Mouse (Mus musculus) heart, embryonic 16.5 days (tissue): ENCODE results near the gene Zfp217. TPM values are rescaled to one million over a fixed set of nuclear protein-coding genes. Genes with fewer than 3 reads are reported as not detected.
A peak's percentile ranks its signal among the peaks of the same experiment; 100 is the strongest.
"Not testable (repeated sequence)": the region's sequence is repeated elsewhere in the genome, so short reads cannot be mapped to it uniquely, and the experiment has no call there.

Experiments
- ATAC-seq: fragments of 200-750 bp; cut with Nextera tagmentation; replicated peaks from 2 replicates; pipeline ENCODE4 v1.8.0; 2017; ENCODE audit warnings: moderate number of reproducible peaks; ENCODE audit not compliant: insufficient read depth, low FRiP score; ENCODE audit errors: extremely low read depth
- H3K27ac ChIP-seq: fragments of 300-500 bp; sonication (generic); 2 replicates; pipeline ENCODE4 v1.5.1; 2014; ENCODE audit warnings: mild to moderate bottlenecking, low read length, control low read depth, moderate library complexity
- H3K27me3 ChIP-seq: fragments of 300-500 bp; sonication (generic); 2 replicates; pipeline ENCODE4 v1.6.1; 2014; ENCODE audit warnings: low read length, mixed read lengths; ENCODE audit not compliant: control insufficient read depth, insufficient read depth
- H3K36me3 ChIP-seq: fragments of 300-500 bp; sonication (generic); 2 replicates; pipeline ENCODE4 v1.6.1; 2014; ENCODE audit not compliant: control insufficient read depth, insufficient read depth
- H3K4me1 ChIP-seq: fragments of 300-500 bp; sonication (generic); 2 replicates; pipeline ENCODE4 v1.6.1; 2014; ENCODE audit warnings: low read length, mixed read lengths; ENCODE audit not compliant: control insufficient read depth, insufficient read depth
- H3K4me2 ChIP-seq: fragments of 300-500 bp; sonication (generic); 2 replicates; pipeline ENCODE4 v1.6.1; 2014; ENCODE audit warnings: low read depth, mild to moderate bottlenecking, control low read depth, low read length
- H3K4me3 ChIP-seq: fragments of 300-500 bp; sonication (generic); 2 replicates; pipeline ENCODE4 v1.5.1; 2014; ENCODE audit warnings: mild to moderate bottlenecking, control low read depth, low read length
- H3K9ac ChIP-seq: fragments of 300-500 bp; sonication (generic); 2 replicates; pipeline ENCODE4 v1.6.1; 2014; ENCODE audit warnings: low read length, control low read depth
- H3K9me3 ChIP-seq: fragments of 300-500 bp; sonication (generic); replicated peaks from 2 replicates; pipeline ENCODE4 v1.6.1; 2016; ENCODE audit warnings: low read length; ENCODE audit not compliant: control insufficient read depth
- WGBS: fragments of 180-500 bp; shearing (Covaris S2); extraction: QIAGEN DNeasy Blood & Tissue Kit; methylation state at CpG from one replicate; pipeline ENCODE4 v1.1.7; 2014; 5-methylcytosine and 5-hydroxymethylcytosine counted together
- polyA plus RNA-seq: library from polyadenylated mRNA; unstranded; fragments of >200 nt; fragmentation: Nextera tagmentation; extraction: Ambion mirVana; gene quantifications from 2 replicates; pipeline ENCODE4 v1.2.1, GENCODE M21; 2015

Zfp217 gene
- polyA plus RNA-seq, 1 experiment from 2014 or later = 3.6 TPM

DNA sequence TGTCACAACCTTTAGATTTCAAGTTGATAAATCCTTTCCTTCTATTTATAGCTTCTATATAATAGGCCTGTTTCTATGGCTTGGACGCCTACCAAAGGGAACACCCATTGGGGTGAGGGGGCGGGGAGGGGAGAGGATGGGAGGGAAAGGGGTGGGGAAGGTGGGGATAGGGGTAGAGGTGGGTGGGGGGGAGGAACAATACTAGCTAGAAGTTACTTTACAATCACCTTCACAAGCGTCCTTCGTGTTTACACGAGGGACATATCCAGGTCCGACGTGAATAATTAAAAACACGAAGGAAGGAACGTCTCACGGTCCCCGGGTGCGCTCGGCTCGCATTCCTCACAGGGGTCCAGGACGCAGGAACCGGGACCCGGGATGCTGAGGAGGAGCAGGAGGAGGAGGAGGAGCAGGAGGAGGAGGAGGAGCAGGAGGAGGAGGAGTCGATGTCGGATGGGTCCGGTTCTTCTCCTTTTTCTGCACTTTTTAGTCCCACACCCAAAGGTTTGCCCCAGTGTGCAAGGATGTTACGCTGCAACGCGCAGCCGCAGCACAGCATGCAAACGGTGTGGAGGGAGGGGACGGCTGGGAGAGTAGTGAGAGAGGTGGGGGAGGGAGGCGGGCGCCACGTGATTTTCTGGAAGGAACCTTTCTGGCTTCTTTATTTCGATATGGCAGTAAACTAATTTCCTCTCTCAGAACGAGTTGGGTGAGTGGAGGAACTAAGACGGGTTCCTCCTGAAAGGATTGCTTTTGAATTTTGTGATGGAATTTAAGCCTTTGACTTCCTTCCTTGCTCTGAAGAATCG lies 36.5 kb upstream of the Zfp217 start:
- H3K9ac ChIP-seq = peak overlapping the region; percentile 72
- H3K36me3 ChIP-seq = no peaks in the 10 kb centered on the region
- H3K4me2 ChIP-seq = peak overlapping the region; percentile 71
- H3K4me3 ChIP-seq = peak overlapping the region; percentile 56
- H3K27me3 ChIP-seq = no peaks in the 10 kb centered on the region
- under 1% methylated on average over 33 of the region's 33 CpGs for WGBS
- peak overlapping the region; percentile 69 for H3K27ac ChIP-seq
- peak; percentile 93 for ATAC-seq
- H3K9me3 ChIP-seq = no peaks in the 10 kb centered on the region
- peaks cover 10% of the 10 kb centered on the region for H3K4me1 ChIP-seq

DNA sequence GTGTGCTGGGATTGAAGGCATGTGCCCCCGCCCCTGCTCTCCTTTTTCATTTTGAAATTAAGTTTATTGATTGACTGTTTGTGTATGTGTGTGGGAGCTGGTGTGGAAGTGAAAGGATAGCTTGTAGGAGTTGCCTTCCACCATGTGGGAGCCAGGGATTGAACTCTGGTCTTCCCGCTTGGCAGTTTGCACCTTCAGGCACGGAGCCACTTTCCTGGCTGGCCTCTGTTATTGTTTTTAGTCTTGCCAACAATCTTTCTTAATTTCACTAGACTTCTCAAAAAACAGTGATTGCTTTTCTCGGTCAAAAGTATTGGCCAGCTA lies 35.9 kb upstream of the Zfp217 start:
- WGBS = 69% methylated on average over 4 of the region's 4 CpGs
- no peaks in the 10 kb centered on the region for H3K36me3 ChIP-seq
- H3K4me2 ChIP-seq = peak overlapping the region; percentile 71
- peaks cover 10% of the 10 kb centered on the region for H3K4me1 ChIP-seq
- no peak for ATAC-seq
- H3K9me3 ChIP-seq = no peaks in the 10 kb centered on the region
- no peaks in the 10 kb centered on the region for H3K27me3 ChIP-seq
- H3K27ac ChIP-seq = peak overlapping the region; percentile 69
- H3K9ac ChIP-seq = no peak overlapping the region; the same call in 1 of the 2 replicates
- peak overlapping the region; percentile 56 for H3K4me3 ChIP-seq

DNA sequence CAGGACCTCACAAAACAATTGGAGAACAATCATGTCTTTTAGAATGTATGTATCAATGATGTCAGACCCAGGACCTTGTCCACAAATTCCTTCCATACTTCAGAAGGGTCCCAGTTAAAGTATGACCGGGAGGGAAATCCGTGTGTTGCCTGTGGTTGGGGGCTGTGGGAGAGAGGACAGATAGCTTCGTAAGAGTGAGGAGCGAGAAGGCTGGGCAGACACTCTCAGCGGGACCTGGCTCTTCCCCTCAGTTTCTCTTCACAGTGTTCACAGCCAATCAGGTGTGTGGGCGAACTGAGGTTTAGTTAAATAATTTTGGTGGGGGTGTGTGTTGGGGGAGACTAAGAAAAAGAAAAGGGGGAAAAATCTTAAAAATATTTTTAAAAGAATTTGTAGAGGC lies 34.0 kb upstream of the Zfp217 start:
- no peak for ATAC-seq
- Histone ChIP-seq H3K9ac (no peak overlapping the region), H3K27me3 (no peaks in the 10 kb centered on the region), H3K4me1 (peaks cover 21% of the 10 kb centered on the region), H3K4me3 (no peak overlapping the region), H3K36me3 (no peaks in the 10 kb centered on the region), H3K9me3 (no peaks in the 10 kb centered on the region), H3K27ac (no peak overlapping the region), H3K4me2 (no peak overlapping the region)
- WGBS = 75% methylated on average over 6 of the region's 6 CpGs

DNA sequence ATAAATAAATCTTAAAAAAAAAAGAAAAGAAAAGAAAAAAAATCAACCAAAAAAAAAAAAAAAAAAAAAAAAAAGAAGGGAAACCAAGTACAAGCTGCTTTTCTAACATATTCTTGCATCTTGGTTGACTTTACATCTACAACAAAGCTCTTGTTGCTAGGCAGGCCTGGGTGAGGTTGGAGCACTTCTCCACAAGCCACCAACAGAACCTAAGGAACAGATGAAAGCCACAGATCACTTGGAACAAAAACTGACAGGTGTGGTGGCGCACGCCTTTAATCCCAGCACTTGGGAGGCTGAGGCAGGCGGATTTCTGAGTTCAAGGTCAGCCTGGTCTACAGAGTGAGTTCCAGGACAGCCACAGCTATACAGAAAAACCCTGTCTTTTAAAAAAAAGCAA lies 32.9 kb upstream of the Zfp217 start:
- H3K4me3 ChIP-seq, H3K4me2 ChIP-seq, H3K27ac ChIP-seq, H3K27me3 ChIP-seq, H3K36me3 ChIP-seq, ATAC-seq, H3K9ac ChIP-seq, H3K9me3 ChIP-seq: not testable (repeated sequence)
- WGBS = 91% methylated on average over 3 of the region's 3 CpGs
- peaks cover 27% of the 10 kb centered on the region for H3K4me1 ChIP-seq

DNA sequence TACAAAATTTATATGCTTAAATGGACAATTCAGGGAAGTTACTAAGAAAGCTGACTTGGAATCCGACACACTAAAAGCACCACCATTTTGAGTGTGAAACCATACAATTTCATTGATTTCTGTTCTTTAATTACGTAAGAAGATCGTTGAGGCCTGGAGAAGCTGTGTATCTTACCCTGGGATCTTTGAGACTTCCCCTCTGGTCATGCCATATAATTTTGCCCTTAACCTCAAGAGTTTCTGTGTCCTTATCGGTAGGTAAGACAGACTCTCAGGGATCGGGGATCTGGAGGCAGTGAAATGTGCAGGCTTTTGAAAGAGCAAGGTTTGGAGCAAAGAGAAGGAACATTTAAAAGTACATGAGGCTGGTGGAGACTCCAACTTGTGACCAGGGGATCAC lies 31.4 kb upstream of the Zfp217 start:
- WGBS = 90% methylated on average over 5 of the region's 5 CpGs
- Histone ChIP-seq H3K9ac (no peak overlapping the region), H3K4me2 (no peak overlapping the region), H3K4me1 (peaks cover 31% of the 10 kb centered on the region), H3K4me3 (no peak overlapping the region), H3K36me3 (no peaks in the 10 kb centered on the region), H3K9me3 (no peaks in the 10 kb centered on the region), H3K27ac (no peak overlapping the region), H3K27me3 (no peaks in the 10 kb centered on the region)
- no peak for ATAC-seq

DNA sequence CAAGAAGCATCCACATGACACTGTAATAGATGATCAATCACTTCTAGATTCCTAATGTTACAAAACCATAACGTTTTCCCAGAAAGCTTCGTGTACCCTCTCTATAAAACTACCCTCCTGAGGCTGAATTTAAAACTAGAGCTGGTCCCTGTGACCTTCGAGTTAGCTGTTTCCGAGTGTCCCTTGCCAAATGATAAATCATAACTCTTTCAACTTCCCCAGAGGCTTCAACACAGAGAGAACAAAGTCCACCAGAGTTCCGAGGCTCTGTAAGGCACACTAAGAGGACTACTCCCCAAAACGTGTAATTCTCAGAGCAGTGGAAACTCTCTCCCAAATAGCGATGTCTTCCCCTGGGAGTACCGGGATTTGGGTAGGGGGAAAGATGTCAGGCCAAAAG lies 29.4 kb upstream of the Zfp217 start:
- WGBS = 19% methylated on average over 8 of the region's 8 CpGs
- H3K4me1 ChIP-seq = peaks cover 38% of the 10 kb centered on the region
- H3K4me2 ChIP-seq = peak overlapping the region; percentile 33
- peak overlapping the region; percentile 24; the same call in 1 of the 2 replicates for H3K9ac ChIP-seq
- peak overlapping the region; percentile 3; the same call in 1 of the 2 replicates for H3K4me3 ChIP-seq
- no peak for ATAC-seq
- H3K27ac ChIP-seq = no peak overlapping the region; the same call in 1 of the 2 replicates
- no peaks in the 10 kb centered on the region for H3K36me3 ChIP-seq
- no peaks in the 10 kb centered on the region for H3K27me3 ChIP-seq
- H3K9me3 ChIP-seq = no peaks in the 10 kb centered on the region

DNA sequence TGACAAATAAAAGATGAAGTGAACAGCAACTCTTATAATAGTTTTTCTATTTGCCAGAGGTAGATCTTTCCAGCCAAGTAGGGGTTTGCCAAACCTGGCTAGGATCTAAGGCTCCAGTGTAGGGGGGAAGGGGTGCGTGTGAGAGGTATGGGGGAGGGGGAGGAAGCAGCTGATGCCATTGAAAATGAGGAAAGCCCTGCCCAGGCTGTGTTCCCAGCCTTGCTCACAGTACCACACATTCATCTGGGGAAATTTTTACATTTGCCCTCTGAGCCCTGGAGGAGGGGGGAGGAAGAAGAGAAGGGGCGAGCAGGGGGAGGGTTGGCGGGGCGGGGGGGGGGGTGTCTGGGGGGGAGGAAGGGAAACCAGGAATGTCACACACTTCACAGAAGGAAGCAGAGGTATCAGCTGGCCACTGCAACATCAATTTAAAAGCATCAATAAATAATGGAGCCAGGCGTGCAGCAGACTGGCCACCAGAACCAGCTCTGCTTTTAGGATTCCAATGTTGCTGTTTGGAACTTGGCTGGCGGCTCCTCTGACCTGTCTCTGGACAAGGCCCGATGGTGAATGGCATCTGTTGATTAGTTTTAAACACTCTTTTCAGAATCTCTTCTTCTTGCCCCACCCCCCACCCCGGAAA lies 28.5 kb upstream of the Zfp217 start:
- H3K4me2 ChIP-seq = no peak overlapping the region
- ATAC-seq = no peak
- no peak overlapping the region for H3K4me3 ChIP-seq
- H3K27ac ChIP-seq = no peak overlapping the region
- peaks cover 38% of the 10 kb centered on the region for H3K4me1 ChIP-seq
- no peak overlapping the region for H3K9ac ChIP-seq
- 31% methylated on average over 8 of the region's 8 CpGs for WGBS
- no peaks in the 10 kb centered on the region for H3K36me3 ChIP-seq
- no peaks in the 10 kb centered on the region for H3K9me3 ChIP-seq
- H3K27me3 ChIP-seq = no peaks in the 10 kb centered on the region

DNA sequence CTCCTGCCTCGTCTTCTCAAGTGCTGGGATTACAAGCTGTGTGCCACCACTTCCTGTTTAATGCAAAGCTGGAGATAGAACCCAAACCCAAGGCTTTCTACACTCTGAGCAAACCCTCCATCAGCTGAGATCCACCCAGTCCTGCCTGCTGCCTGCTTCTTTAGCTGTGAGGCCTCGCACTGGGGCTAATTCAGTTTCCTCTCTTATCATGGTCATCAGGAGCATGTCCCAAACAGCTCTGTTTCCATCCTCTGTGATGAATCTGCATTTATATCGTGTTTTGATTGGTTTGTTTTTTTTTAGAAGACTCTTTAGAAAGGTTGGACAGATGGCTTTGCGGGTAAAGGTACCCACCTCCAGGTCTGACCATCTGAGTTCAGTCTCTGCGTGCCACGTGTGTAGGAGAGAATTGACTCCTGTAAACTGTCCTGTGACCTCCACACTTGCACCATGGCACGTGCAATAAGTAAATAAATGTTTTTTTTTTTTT lies 27.8 kb upstream of the Zfp217 start:
- Histone ChIP-seq H3K4me1 (peaks cover 38% of the 10 kb centered on the region), H3K27ac (peak overlapping the region; percentile 88), H3K27me3 (no peaks in the 10 kb centered on the region), H3K4me3 (no peak overlapping the region), H3K4me2 (no peak overlapping the region), H3K9ac (no peak overlapping the region), H3K9me3 (no peaks in the 10 kb centered on the region), H3K36me3 (no peaks in the 10 kb centered on the region)
- WGBS = 57% methylated on average over 7 of the region's 7 CpGs
- ATAC-seq = no peak

DNA sequence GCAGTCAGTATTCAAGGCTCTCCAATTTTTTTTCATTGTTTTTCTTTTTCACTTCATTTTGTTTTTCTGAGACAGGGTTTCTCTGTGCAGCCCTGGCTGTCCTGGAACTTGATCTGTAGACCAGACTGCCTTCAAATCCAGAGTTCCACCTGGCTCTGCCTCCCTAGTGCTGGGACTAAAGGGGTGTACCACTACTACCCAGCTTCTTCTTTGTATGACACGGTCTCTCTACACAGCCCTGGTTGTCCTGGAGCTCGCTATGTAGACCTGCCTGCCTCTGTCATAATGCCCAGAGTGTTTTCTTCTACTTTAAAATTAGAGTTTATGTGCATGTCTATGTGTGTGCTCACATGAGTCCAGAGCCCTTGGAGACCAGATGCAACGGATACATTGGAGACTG lies 27.3 kb upstream of the Zfp217 start:
- H3K4me1 ChIP-seq = peaks cover 38% of the 10 kb centered on the region
- no peaks in the 10 kb centered on the region for H3K36me3 ChIP-seq
- no peak overlapping the region for H3K4me3 ChIP-seq
- WGBS = 66% methylated on average over 3 of the region's 3 CpGs
- H3K27ac ChIP-seq = peak overlapping the region; percentile 88
- ATAC-seq = no peak
- H3K9ac ChIP-seq = no peak overlapping the region
- no peaks in the 10 kb centered on the region for H3K27me3 ChIP-seq
- no peak overlapping the region for H3K4me2 ChIP-seq
- H3K9me3 ChIP-seq = no peaks in the 10 kb centered on the region
